Mouse (Mus musculus) bone marrow, adult 2 months (tissue): ENCODE results near the gene Abhd5. TPM values are rescaled to one million over a fixed set of nuclear protein-coding genes. Genes with fewer than 3 reads are reported as not detected.

ENCODE experiments used
- H3K27ac ChIP-seq: fragments of 200-500 bp; 2 replicates; pipeline ENCODE4 v1.5.1; 2012; ENCODE audit warnings: low read depth, mild to moderate bottlenecking, control low read depth, inconsistent platforms, low read length; ENCODE audit not compliant: control insufficient read depth, poor library complexity, insufficient read depth
- H3K4me1 ChIP-seq: fragments of 200-500 bp; 2 replicates; pipeline ENCODE4 v1.6.1; 2011; ENCODE audit warnings: low read length; ENCODE audit not compliant: control insufficient read depth, insufficient read depth
- H3K4me3 ChIP-seq: fragments of 200-500 bp; replicated peaks from 2 replicates; pipeline ENCODE3; 2011; ENCODE audit warnings: mild to moderate bottlenecking, low read depth, low read length, control low read depth; ENCODE audit not compliant: control insufficient read depth
- CTCF ChIP-seq: fragments of 200-500 bp; IDR thresholded peaks from 2 replicates; pipeline ENCODE4 v1.5.1; 2011; ENCODE audit warnings: low read length, control low read depth; ENCODE audit not compliant: control insufficient read depth, insufficient read depth
- POLR2A ChIP-seq: fragments of 200-500 bp; IDR thresholded peaks from 2 replicates; pipeline ENCODE4 v1.6.1; 2011; ENCODE audit warnings: low read depth, mild to moderate bottlenecking, control low read depth, low read length, borderline replicate concordance; ENCODE audit not compliant: control insufficient read depth
- WGBS: fragments of 180-500 bp; shearing (Covaris S2); methylation state at CpG from one replicate; pipeline ENCODE4 v1.1.7; 2018; 5-methylcytosine and 5-hydroxymethylcytosine counted together
- polyA plus RNA-seq: library from polyadenylated mRNA; stranded (reverse); fragments of >200 nt; gene quantifications from 2 replicates; pipeline ENCODE4 v1.2.4, GENCODE M21; 2011; ENCODE audit warnings: low replicate concordance; ENCODE audit not compliant: missing spikeins, insufficient read depth, insufficient read length

Gene Abhd5
- polyA plus RNA-seq, 1 experiment, result 24.3 TPM

DNA sequence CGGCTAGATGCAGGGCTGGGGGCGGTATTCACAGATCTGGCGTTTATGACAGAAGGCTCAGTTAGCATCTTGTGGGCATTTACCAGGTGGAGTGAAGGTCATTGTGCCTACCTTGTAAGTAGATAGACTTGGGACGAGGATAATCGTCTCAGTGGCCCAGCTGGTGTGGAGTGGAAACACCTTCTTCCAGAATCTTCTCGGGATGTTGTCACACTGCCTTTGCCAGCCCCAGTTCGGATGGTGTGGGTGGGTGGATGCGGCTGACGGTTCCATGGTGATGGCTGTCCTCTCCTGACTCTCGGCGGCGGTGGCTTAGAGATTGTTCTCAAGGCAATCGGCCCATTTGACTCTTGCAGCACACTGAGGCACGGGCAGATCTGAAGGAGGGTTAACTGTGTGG lies 71.3 kb downstream of the Abhd5 start:
- H3K4me3 ChIP-seq, result no peak overlapping the region
- peaks cover 4% of the 10 kb centered on the region; the same call in 1 of the 2 replicates for H3K4me1 ChIP-seq
- 82% methylated on average over 14 of the region's 14 CpGs for WGBS
- TF ChIP-seq CTCF, result no peak
- H3K27ac ChIP-seq, result no peak overlapping the region

- Histone ChIP-seq H3K4me1 (peaks cover 4% of the 10 kb centered on the region; the same call in 1 of the 2 replicates), H3K4me3 (no peak overlapping the region), H3K27ac (no peak overlapping the region)
- TF ChIP-seq CTCF (peak; percentile 13; the same call in 1 of the 2 replicates), POLR2A (no peak)
- 57% methylated on average over 6 of the region's 6 CpGs for WGBS
Measured at GRCm38 (mm10) chr9:122423146-122423545, 71.7 kb downstream of the Abhd5 start.

- 51% methylated on average over 14 of the region's 14 CpGs for WGBS
- Histone ChIP-seq H3K4me1 (peaks cover 4% of the 10 kb centered on the region; the same call in 1 of the 2 replicates), H3K4me3 (no peak overlapping the region), H3K27ac (no peak overlapping the region)
- TF ChIP-seq POLR2A (no peak), CTCF (peak; percentile 52)
Measured at GRCm38 (mm10) chr9:122424941-122425608, 73.7 kb downstream of the Abhd5 start.

DNA sequence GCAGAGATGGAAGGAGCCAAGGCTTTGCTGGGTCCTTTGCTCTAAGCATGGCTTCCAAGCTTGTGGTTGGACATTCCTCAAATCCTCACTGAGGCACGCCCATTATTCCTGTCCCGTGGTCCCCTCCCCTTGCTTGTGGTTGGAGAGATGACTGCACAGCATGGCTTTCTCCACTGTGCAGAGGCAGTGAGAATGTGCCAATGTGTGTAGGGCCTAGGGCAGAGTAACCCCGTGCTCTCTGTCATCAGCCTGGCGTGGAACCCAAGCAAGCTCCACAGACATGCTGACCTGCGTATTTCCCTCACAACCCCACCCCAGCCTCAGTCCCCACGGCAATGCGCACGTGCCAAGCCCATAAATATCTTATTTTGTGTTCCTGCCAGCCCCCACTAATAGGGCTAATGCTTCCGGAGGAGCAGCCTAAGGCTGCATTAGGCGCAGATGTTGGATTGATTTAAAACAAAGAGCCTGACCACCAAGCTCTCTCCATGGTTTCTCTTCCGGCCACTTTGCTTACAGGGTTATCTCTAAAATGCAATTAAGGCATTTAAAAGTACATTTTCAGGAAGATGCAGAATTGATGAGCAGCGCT lies 77.7 kb downstream of the Abhd5 start:
- WGBS, result 74% methylated on average over 12 of the region's 12 CpGs
- H3K4me1 ChIP-seq, result no peaks in the 10 kb centered on the region
- TF ChIP-seq POLR2A (no peak), CTCF (no peak)
- H3K27ac ChIP-seq, result no peak overlapping the region
- H3K4me3 ChIP-seq, result no peak overlapping the region

GRCm38 (mm10) chr9:122429685-122430084 lies 78.3 kb downstream of the Abhd5 start:
- WGBS, result 64% methylated on average over 1 of the region's 1 CpGs
- no peak overlapping the region for H3K4me3 ChIP-seq

More at GRCm38 (mm10) chr9:122429685-122430084, 78.3 kb downstream of the Abhd5 start:
- H3K4me1 ChIP-seq, result no peaks in the 10 kb centered on the region
- H3K27ac ChIP-seq, result no peak overlapping the region
- TF ChIP-seq POLR2A, result no peak
- TF ChIP-seq CTCF, result no peak

Other genes with a start within 250 kb of the Abhd5 start
- gene Snrk, start 234.3 kb upstream of the Abhd5 start, polyA plus RNA-seq, result 19.1 and 36.8 TPM in 2 replicates
- gene Ano10, start 57.2 kb upstream of the Abhd5 start, polyA plus RNA-seq, result 18.0 and 62.4 TPM in 2 replicates